Mouse (Mus musculus): ENCODE measurements at regions not wholly inside any gene's neighbourhood (a gene's known extent, or its start where the extent isn't known, plus 50 kb on each side); places are given as distances from the start of the nearest gene placed in this dataset.

GRCm38 (mm10) chr3:137211667-137212066, 129.2 kb upstream of the Emcn start:
- TF ChIP-seq CTCF (IDR thresholded peaks at IDR 0.05; ENCODE audit: low read depth, low read length) (no peak), POLR2A (IDR thresholded peaks at IDR 0.05; ENCODE audit: borderline replicate concordance, low read depth, low read length) (no peak)
